ENCODE assay signal across 6 mouse cellular contexts in genomic region chr5:118782139-118782538, GRCm38 (mm10).
"Had no signal": no experiment of that assay in that cellular context is flagged by ENCODE, and none has a peak within 500 bp of the region (broad histone marks: within the 10 kb centered on the region; RNA-seq: fewer than 3 reads in every experiment).

No protein-coding gene starts in this region.

- H3K27ac ChIP-seq: limb, embryonic 15.5 days; liver, embryonic 12.5 days; midbrain, embryonic 12.5 days; stomach, embryonic 15.5 days had no signal

- H3K36me3 ChIP-seq: limb, embryonic 15.5 days; liver, embryonic 12.5 days; midbrain, embryonic 12.5 days; stomach, embryonic 15.5 days had no signal

- H3K4me3 ChIP-seq: limb, embryonic 15.5 days; liver, embryonic 12.5 days; midbrain, embryonic 12.5 days; stomach, embryonic 15.5 days had no signal

- H3K9ac ChIP-seq: limb, embryonic 15.5 days; liver, embryonic 12.5 days; lung, embryonic 14.5 days; midbrain, embryonic 12.5 days; stomach, embryonic 15.5 days had no signal

- H3K27me3 ChIP-seq: liver, embryonic 12.5 days; stomach, embryonic 15.5 days had no signal

- H3K4me2 ChIP-seq: limb, embryonic 15.5 days; liver, embryonic 12.5 days; lung, embryonic 14.5 days; midbrain, embryonic 12.5 days; stomach, embryonic 15.5 days had no signal

- H3K9me3 ChIP-seq: limb, embryonic 15.5 days; liver, embryonic 12.5 days; stomach, embryonic 15.5 days had no signal

- H3K4me1 ChIP-seq: limb, embryonic 15.5 days; liver, embryonic 12.5 days; midbrain, embryonic 12.5 days; stomach, embryonic 15.5 days had no signal

- ATAC-seq: midbrain, embryonic 16.5 days had no signal
